Mouse (Mus musculus) midbrain, postnatal 0 days (tissue): ENCODE data around the gene Ubxn6. TPM values are rescaled to one million over a fixed set of nuclear protein-coding genes. Genes with fewer than 3 reads are reported as not detected.
A peak's percentile ranks its signal among the peaks of the same experiment; 100 is the strongest.

Experiments used
- ATAC-seq: fragments of 200-750 bp; cut with Nextera tagmentation; 2 replicates; pipeline ENCODE4 v1.8.0; 2017; ENCODE audit warnings: moderate number of reproducible peaks, mild to moderate bottlenecking, moderate TSS enrichment, moderate library complexity; ENCODE audit not compliant: low FRiP score
- DNase-seq: peaks from one replicate; pipeline ENCODE4 v3.0.0-alpha.2; 2015; ENCODE audit warnings: low spot score
- H3K27ac ChIP-seq: fragments of 300-500 bp; sonication (generic); 2 replicates; pipeline ENCODE4 v1.5.1; 2014; ENCODE audit warnings: low read depth, mild to moderate bottlenecking, low read length, mixed read lengths
- H3K27me3 ChIP-seq: fragments of 300-500 bp; sonication (generic); 2 replicates; pipeline ENCODE4 v1.6.1; 2014; ENCODE audit warnings: low read length, control low read depth, mixed read lengths; ENCODE audit not compliant: insufficient read depth
- H3K36me3 ChIP-seq: fragments of 300-500 bp; sonication (generic); 2 replicates; pipeline ENCODE4 v1.6.1; 2014; ENCODE audit warnings: low read length, control low read depth, mixed read lengths; ENCODE audit not compliant: insufficient read depth
- H3K4me1 ChIP-seq: fragments of 300-500 bp; sonication (generic); 2 replicates; pipeline ENCODE4 v1.6.1; 2014; ENCODE audit warnings: mild to moderate bottlenecking, control low read depth, antibody characterized with exemption, low read length, mixed read lengths; ENCODE audit not compliant: insufficient read depth
- H3K4me2 ChIP-seq: fragments of 300-500 bp; sonication (generic); 2 replicates; pipeline ENCODE4 v1.6.1; 2014; ENCODE audit warnings: low read depth, mild to moderate bottlenecking, low read length, mixed read lengths; ENCODE audit not compliant: poor library complexity, severe bottlenecking
- H3K4me3 ChIP-seq: fragments of 300-500 bp; sonication (generic); 2 replicates; pipeline ENCODE4 v1.5.1; 2014; ENCODE audit warnings: low read depth, mild to moderate bottlenecking, low read length, moderate library complexity
- H3K9ac ChIP-seq: fragments of 300-500 bp; sonication (generic); replicated peaks from 2 replicates; pipeline ENCODE4 v1.6.1; 2014; ENCODE audit warnings: mild to moderate bottlenecking, low read length, moderate library complexity, mixed read lengths; ENCODE audit not compliant: poor library complexity, severe bottlenecking
- H3K9me3 ChIP-seq: fragments of 300-500 bp; sonication (generic); 2 replicates; pipeline ENCODE4 v1.6.1; 2016; ENCODE audit warnings: low read length, control low read depth
- CTCF ChIP-seq: IDR thresholded peaks from 2 replicates; pipeline ENCODE4 v1.5.1; 2016; ENCODE audit warnings: antibody characterized with exemption, mild to moderate bottlenecking
- WGBS: fragments of 180-500 bp; shearing (Covaris S2); extraction: QIAGEN DNeasy Blood & Tissue Kit; methylation state at CpG from one replicate; pipeline ENCODE4 v1.1.7; 2014; 5-methylcytosine and 5-hydroxymethylcytosine counted together
- polyA plus RNA-seq: library from polyadenylated mRNA; unstranded; fragments of >200 nt; fragmentation: Nextera tagmentation; extraction: Ambion mirVana; gene quantifications from 2 replicates; pipeline ENCODE4 v1.2.1, GENCODE M21; 2015
- total RNA-seq: library from RNA; depleted of rRNA; stranded (reverse); fragments of >200 nt; gene quantifications from 2 replicates; pipeline ENCODE4 v1.2.3, GENCODE M21; 2014; rRNA removed

The Ubxn6 gene
- total and polyA plus RNA-seq, 2 experiments from 2014 or later: 76.9 to 84.8 TPM

DNA sequence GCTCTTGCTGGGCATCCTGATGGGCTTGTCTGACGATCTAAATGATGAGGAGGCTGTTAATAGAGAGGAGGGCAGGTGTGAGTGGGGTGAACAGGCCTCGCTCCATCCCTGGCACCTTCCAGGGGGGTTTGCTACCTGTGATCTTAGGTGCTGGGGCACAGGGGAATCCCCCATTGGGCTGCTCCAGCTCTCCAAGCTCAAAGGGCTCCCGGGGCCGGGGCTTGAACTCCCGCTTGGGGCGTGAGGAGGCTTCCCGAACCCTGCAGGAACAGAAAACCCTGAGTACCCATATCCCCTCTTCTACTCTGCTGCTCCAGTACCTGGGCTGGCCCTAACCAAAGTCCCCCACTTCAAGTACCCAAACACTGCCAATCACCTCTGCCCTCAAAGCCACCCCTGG is 57.0 kb downstream of the Ubxn6 start:
- H3K4me1 ChIP-seq: 0 out of 2 replicates have a peak, but pooled peaks cover 3% of the 10 kb centered on the region
- no peaks in the 10 kb centered on the region for H3K9me3 ChIP-seq
- no peak overlapping the region for H3K9ac ChIP-seq
- WGBS: 92% methylated on average over 7 of the region's 7 CpGs
- TF ChIP-seq CTCF: no peak
- DNase-seq (no peak), ATAC-seq (0 out of 2 replicates have a peak, but pooled peaks have one; percentile 3)
- H3K4me3 ChIP-seq: no peak overlapping the region
- H3K27ac ChIP-seq: peak overlapping the region; percentile 14; the same call in 1 of the 2 replicates
- H3K27me3 ChIP-seq: no peaks in the 10 kb centered on the region
- H3K4me2 ChIP-seq: no peak overlapping the region
- peaks cover 50% of the 10 kb centered on the region for H3K36me3 ChIP-seq

Other genes starting within 250 kb of the Ubxn6 start
- gene Zfp119a, start 196.1 kb downstream of the Ubxn6 start, total RNA-seq: 4.3 and 10.4 TPM in 2 replicates
- 5.6 and 7.2 TPM in 2 replicates for gene Zfp119a, start 196.1 kb downstream of the Ubxn6 start, polyA plus RNA-seq
- 7.0 and 9.6 TPM in 2 replicates for gene Zfp959, start 182.9 kb downstream of the Ubxn6 start, total RNA-seq
- gene Zfp959, start 182.9 kb downstream of the Ubxn6 start, polyA plus RNA-seq: 7.2 and 9.1 TPM in 2 replicates
- 2.8 and 3.5 TPM in 2 replicates for gene Zfp119b, start 125.5 kb downstream of the Ubxn6 start, total RNA-seq
- gene Zfp119b, start 125.5 kb downstream of the Ubxn6 start, polyA plus RNA-seq: 5.7 and 6.6 TPM in 2 replicates
- 2.5 and 3.0 TPM in 2 replicates for gene Ebi3, start 122.4 kb downstream of the Ubxn6 start, total RNA-seq
- gene Ebi3, start 122.4 kb downstream of the Ubxn6 start, polyA plus RNA-seq: 7.4 and 8.2 TPM in 2 replicates
- gene Yju2, start 115.9 kb downstream of the Ubxn6 start, total RNA-seq: 9.8 and 10.1 TPM in 2 replicates
- 14.6 and 16.1 TPM in 2 replicates for gene Yju2, start 115.9 kb downstream of the Ubxn6 start, polyA plus RNA-seq
- gene Shd, start 104.6 kb downstream of the Ubxn6 start, total RNA-seq: 227 and 253 TPM in 2 replicates
- gene Shd, start 104.6 kb downstream of the Ubxn6 start, polyA plus RNA-seq: 172 and 188 TPM in 2 replicates
- gene Fsd1, start 88.5 kb downstream of the Ubxn6 start, total RNA-seq: 122 and 129 TPM in 2 replicates
- gene Fsd1, start 88.5 kb downstream of the Ubxn6 start, polyA plus RNA-seq: 188 and 225 TPM in 2 replicates
- gene Stap2, start 69.4 kb downstream of the Ubxn6 start, total RNA-seq: 1.8 and 2.4 TPM in 2 replicates
- gene Stap2, start 69.4 kb downstream of the Ubxn6 start, polyA plus RNA-seq: 4.3 TPM in 2 replicates
- gene Mpnd, start 69.3 kb downstream of the Ubxn6 start, total RNA-seq: 145 and 293 TPM in 2 replicates
- 91.6 and 99.2 TPM in 2 replicates for gene Mpnd, start 69.3 kb downstream of the Ubxn6 start, polyA plus RNA-seq
- 64.1 and 71.4 TPM in 2 replicates for gene Sh3gl1, start 38.4 kb downstream of the Ubxn6 start, total RNA-seq
- 83.2 and 84.8 TPM in 2 replicates for gene Sh3gl1, start 38.4 kb downstream of the Ubxn6 start, polyA plus RNA-seq
- 2.7 and 3.1 TPM in 2 replicates for gene Chaf1a, start 34.6 kb downstream of the Ubxn6 start, total RNA-seq
- gene Chaf1a, start 34.6 kb downstream of the Ubxn6 start, polyA plus RNA-seq: 2.4 and 2.8 TPM in 2 replicates
- 59.6 and 72.1 TPM in 2 replicates for gene Hdgfl2, start 4.6 kb upstream of the Ubxn6 start, total RNA-seq
- gene Hdgfl2, start 4.6 kb upstream of the Ubxn6 start, polyA plus RNA-seq: 120 and 123 TPM in 2 replicates
- gene Plin4, start 34.8 kb upstream of the Ubxn6 start, total RNA-seq: 0.42 and 0.55 TPM in 2 replicates
- gene Plin4, start 34.8 kb upstream of the Ubxn6 start, polyA plus RNA-seq: 0.04 and 0.05 TPM in 2 replicates
- gene Plin5, start 42.6 kb upstream of the Ubxn6 start, total RNA-seq: 4.3 and 4.5 TPM in 2 replicates
- gene Plin5, start 42.6 kb upstream of the Ubxn6 start, polyA plus RNA-seq: 4.8 and 5.9 TPM in 2 replicates
- gene Lrg1, start 47.0 kb upstream of the Ubxn6 start, total RNA-seq: 0.47 and 0.49 TPM in 2 replicates
- gene Lrg1, start 47.0 kb upstream of the Ubxn6 start, polyA plus RNA-seq: 0.43 and 0.66 TPM in 2 replicates
- gene Sema6b, start 65.3 kb upstream of the Ubxn6 start, total RNA-seq: 90.5 and 106 TPM in 2 replicates
- gene Sema6b, start 65.3 kb upstream of the Ubxn6 start, polyA plus RNA-seq: 15.6 and 17.4 TPM in 2 replicates
- 15.1 and 17.9 TPM in 2 replicates for gene Tnfaip8l1, start 87.4 kb upstream of the Ubxn6 start, total RNA-seq
- gene Tnfaip8l1, start 87.4 kb upstream of the Ubxn6 start, polyA plus RNA-seq: 8.4 and 9.9 TPM in 2 replicates
- 41.7 and 49.3 TPM in 2 replicates for gene Mydgf, start 108.9 kb upstream of the Ubxn6 start, total RNA-seq
- gene Mydgf, start 108.9 kb upstream of the Ubxn6 start, polyA plus RNA-seq: 75.8 and 82.5 TPM in 2 replicates
- 24.6 and 29.7 TPM in 2 replicates for gene Dpp9, start 143.9 kb upstream of the Ubxn6 start, total RNA-seq
- 19.4 and 19.7 TPM in 2 replicates for gene Dpp9, start 143.9 kb upstream of the Ubxn6 start, polyA plus RNA-seq
- 43.2 and 45.3 TPM in 2 replicates for gene Fem1a, start 181.8 kb upstream of the Ubxn6 start, total RNA-seq
- 13.8 and 14.2 TPM in 2 replicates for gene Fem1a, start 181.8 kb upstream of the Ubxn6 start, polyA plus RNA-seq
- gene Ticam1, start 201.8 kb upstream of the Ubxn6 start, total RNA-seq: 3.1 and 3.7 TPM in 2 replicates
- gene Ticam1, start 201.8 kb upstream of the Ubxn6 start, polyA plus RNA-seq: 0.91 and 1.1 TPM in 2 replicates
- 8.1 and 12.4 TPM in 2 replicates for gene Plin3, start 217.8 kb upstream of the Ubxn6 start, total RNA-seq
- 9.6 and 12.1 TPM in 2 replicates for gene Plin3, start 217.8 kb upstream of the Ubxn6 start, polyA plus RNA-seq
- gene Arrdc5, start 225.3 kb upstream of the Ubxn6 start, total RNA-seq: not detected in 2 replicates
- gene Arrdc5, start 225.3 kb upstream of the Ubxn6 start, polyA plus RNA-seq: not detected in 2 replicates
- gene Uhrf1, start 228.3 kb upstream of the Ubxn6 start, total RNA-seq: 5.9 and 10.0 TPM in 2 replicates
- 4.7 and 4.9 TPM in 2 replicates for gene Uhrf1, start 228.3 kb upstream of the Ubxn6 start, polyA plus RNA-seq